Mouse (Mus musculus) activated CD4-positive, CD25-positive, alpha-beta regulatory T cell, adult 9 weeks (primary cell): ENCODE measurements around the gene Leng9. TPM values are rescaled to one million over a fixed set of nuclear protein-coding genes. Genes with fewer than 3 reads are reported as not detected.

ENCODE experiments used
- polyA plus RNA-seq: library from polyadenylated mRNA; unstranded; fragments of 100-300 nt; shearing (Covaris generic); gene quantifications from one replicate; pipeline ENCODE4 v1.2.1, GENCODE M21; 2017

Leng9 gene
- polyA plus RNA-seq = 7.4 TPM

DNA sequence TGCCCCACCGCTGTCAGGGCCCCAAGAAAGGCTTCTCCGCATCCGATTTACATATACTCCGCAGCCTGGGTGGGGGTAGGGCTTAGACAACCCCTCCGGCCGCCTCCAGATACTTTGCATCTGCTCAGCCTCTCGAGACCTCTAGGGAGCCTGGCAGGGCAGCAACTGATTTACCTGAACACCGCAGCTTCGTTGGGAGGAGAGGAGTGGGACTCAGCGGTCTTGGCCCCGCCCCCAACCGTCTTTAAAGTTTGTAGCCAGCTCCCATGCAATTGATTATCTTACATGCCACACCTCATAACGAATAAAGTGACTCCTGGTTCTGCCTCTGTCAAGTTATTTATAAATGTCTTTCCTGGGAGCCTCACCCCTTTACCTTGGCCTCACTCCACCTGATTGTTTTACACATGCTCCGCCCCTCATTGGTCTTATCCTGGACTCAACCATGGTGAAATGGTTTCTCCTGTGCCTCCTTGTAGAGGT is at the start of gene Leng9:
Gene Leng9 (minus strand): TSS at position 316 of the 483 bp plus-strand sequence.

DNA sequence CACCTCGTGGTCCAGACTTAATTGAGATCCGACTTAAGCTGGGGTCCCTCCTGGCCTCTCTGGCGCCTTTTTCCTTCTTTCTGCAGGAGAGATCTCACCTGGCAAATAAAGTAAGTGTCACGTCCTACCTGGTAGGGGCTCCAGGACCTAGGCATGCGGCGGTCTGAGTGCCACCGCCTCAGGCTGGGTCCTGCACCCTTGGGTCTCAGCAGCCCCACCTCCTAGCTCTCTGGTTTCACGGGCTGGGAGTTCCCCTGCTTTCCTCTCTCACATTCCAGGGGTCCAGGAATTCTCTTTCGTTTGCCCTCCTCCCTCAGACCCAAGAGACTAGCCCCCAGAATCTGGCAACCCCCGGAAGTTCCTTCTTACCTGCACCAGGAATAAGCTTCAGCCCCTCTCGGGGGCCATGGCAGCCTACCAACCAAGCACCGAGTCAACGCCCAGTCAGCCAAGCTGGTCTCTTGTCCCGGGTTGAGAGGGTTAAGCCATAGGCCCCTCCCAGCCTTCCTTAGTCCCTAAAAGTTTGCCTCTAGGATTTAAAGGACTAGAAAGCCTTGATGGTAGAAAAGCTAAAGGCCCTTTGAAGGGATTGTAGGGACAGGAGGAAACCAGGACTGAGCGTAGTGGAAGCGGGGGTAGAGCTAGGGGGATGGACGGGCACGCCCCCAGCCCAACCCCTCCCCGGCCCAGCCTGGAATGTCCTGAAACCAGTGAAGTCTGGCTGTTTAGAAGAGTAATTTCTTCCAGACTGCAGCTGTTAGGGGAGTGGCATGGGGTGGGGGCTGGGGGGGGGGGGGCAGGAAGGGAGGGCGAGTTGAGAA is 14.1 kb upstream of the Leng9 start, which contains the start of gene Cdc42ep5:
Gene Cdc42ep5 (minus strand): TSS at position 771 of the 821 bp plus-strand sequence.

GRCm38 (mm10) chr7:4136771-4137531 is 13.2 kb downstream of the Leng9 start, which contains the start of gene Leng8:
TSS of gene Leng8 (plus strand) at chr7:4137039.

GRCm38 (mm10) chr7:4119344-4119902 is 30.8 kb downstream of the Leng9 start, which contains the start of gene Ttyh1:
TSS of gene Ttyh1 (plus strand) at chr7:4119408.

Other genes starting within 250 kb of the Leng9 start
- not detected for gene Lilra6, start 234.9 kb downstream of the Leng9 start, polyA plus RNA-seq
- gene Lair1, start 87.2 kb downstream of the Leng9 start, polyA plus RNA-seq = 4.6 TPM
- gene Ttyh1, start 31.0 kb downstream of the Leng9 start, polyA plus RNA-seq = 0.37 TPM
- gene Leng8, start 13.3 kb downstream of the Leng9 start, polyA plus RNA-seq = 149 TPM
- not detected for gene Cdc42ep5, start 14.5 kb upstream of the Leng9 start, polyA plus RNA-seq
- not detected for gene Lilra5, start 87.4 kb upstream of the Leng9 start, polyA plus RNA-seq
- gene Ncr1, start 187.3 kb upstream of the Leng9 start, polyA plus RNA-seq = not detected
- not detected for gene Gp6, start 247.4 kb upstream of the Leng9 start, polyA plus RNA-seq